Mouse (Mus musculus) bone marrow, adult 2 months (tissue): Measurements from ENCODE around the gene Olfr948. TPM values are rescaled to one million over a fixed set of nuclear protein-coding genes. Genes with fewer than 3 reads are reported as not detected.

Source experiments
- H3K27ac ChIP-seq: fragments of 200-500 bp; 2 replicates; pipeline ENCODE4 v1.5.1; 2012; ENCODE audit warnings: low read depth, mild to moderate bottlenecking, control low read depth, inconsistent platforms, low read length; ENCODE audit not compliant: control insufficient read depth, poor library complexity, insufficient read depth
- H3K4me1 ChIP-seq: fragments of 200-500 bp; 2 replicates; pipeline ENCODE4 v1.6.1; 2011; ENCODE audit warnings: low read length; ENCODE audit not compliant: control insufficient read depth, insufficient read depth
- H3K4me3 ChIP-seq: fragments of 200-500 bp; replicated peaks from 2 replicates; pipeline ENCODE3; 2011; ENCODE audit warnings: mild to moderate bottlenecking, low read depth, low read length, control low read depth; ENCODE audit not compliant: control insufficient read depth
- CTCF ChIP-seq: fragments of 200-500 bp; IDR thresholded peaks from 2 replicates; pipeline ENCODE4 v1.5.1; 2011; ENCODE audit warnings: low read length, control low read depth; ENCODE audit not compliant: control insufficient read depth, insufficient read depth
- POLR2A ChIP-seq: fragments of 200-500 bp; IDR thresholded peaks from 2 replicates; pipeline ENCODE4 v1.6.1; 2011; ENCODE audit warnings: low read depth, mild to moderate bottlenecking, control low read depth, low read length, borderline replicate concordance; ENCODE audit not compliant: control insufficient read depth
- WGBS: fragments of 180-500 bp; shearing (Covaris S2); methylation state at CpG from one replicate; pipeline ENCODE4 v1.1.7; 2018; 5-methylcytosine and 5-hydroxymethylcytosine counted together
- polyA plus RNA-seq: library from polyadenylated mRNA; stranded (reverse); fragments of >200 nt; gene quantifications from 2 replicates; pipeline ENCODE4 v1.2.4, GENCODE M21; 2011; ENCODE audit warnings: low replicate concordance; ENCODE audit not compliant: missing spikeins, insufficient read depth, insufficient read length

The Olfr948 gene
- polyA plus RNA-seq, result not detected in 2 replicates

DNA sequence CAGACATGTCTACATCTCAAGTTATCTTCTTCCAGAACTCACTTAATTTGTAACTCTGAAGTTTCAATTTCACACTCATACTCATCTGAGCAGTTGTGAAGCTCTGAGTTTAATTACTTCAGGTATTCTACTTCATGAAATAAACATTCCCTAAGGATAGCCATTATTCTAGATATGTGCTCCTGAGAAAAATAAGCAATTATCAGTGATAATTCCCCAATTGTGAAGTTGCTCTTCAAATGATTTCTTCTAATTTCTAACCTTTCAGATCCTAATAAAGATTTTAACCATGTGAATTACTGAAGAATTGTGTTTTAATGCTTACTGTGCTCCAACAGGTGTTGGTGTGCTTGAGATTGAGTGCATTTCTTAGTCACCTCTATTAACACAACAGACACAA, at the start of gene Olfr948:
Gene Olfr948 (minus strand): TSS at position 101 of the 400 bp plus-strand sequence.
- no peak within 1 kb of the TSS for H3K27ac ChIP-seq
- H3K4me1 ChIP-seq, result no peaks in the 10 kb centered on the region
- no peak within 1 kb of the TSS for H3K4me3 ChIP-seq
- TF ChIP-seq CTCF (no peak), POLR2A (no peak)

- no peaks in the 10 kb centered on the region for H3K4me1 ChIP-seq
- no peak overlapping the region for H3K27ac ChIP-seq
- 83% methylated on average over 2 of the region's 2 CpGs for WGBS
- H3K4me3 ChIP-seq, result no peak overlapping the region
- no peak for TF ChIP-seq POLR2A
- no peak for TF ChIP-seq CTCF
Observed at GRCm38 (mm10) chr9:39287136-39287535, 38.7 kb downstream of the Olfr948 start.

DNA sequence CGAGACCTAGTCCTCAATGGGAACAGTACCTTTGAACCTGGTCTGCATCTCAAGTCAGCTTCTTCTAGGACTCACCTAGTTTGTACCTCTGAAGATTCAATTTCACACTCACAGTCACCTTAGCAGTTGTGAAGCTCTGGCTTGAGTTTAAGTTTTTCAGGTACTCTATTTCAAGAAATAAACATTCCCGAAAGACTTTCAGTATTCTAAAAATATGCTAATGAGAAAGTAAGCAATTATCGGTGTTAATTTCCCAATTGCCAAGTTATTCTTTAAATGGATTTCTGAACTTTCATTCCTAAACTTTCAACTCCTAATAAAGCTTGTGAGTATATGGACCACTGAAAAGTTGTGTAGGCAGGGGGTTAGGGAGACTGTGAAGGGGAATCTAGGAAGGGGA, 49.1 kb downstream of the Olfr948 start, which contains the start of gene Olfr945:
Gene Olfr945 (minus strand): TSS at position 101 of the 400 bp plus-strand sequence.
- Histone ChIP-seq H3K4me1 (no peaks in the 10 kb centered on the region), H3K27ac (no peak within 1 kb of the TSS), H3K4me3 (no peak within 1 kb of the TSS)
- TF ChIP-seq POLR2A, result no peak
- TF ChIP-seq CTCF, result no peak
- WGBS, result 72% methylated on average over 3 of the region's 3 CpGs

Other genes starting within 250 kb of the Olfr948 start
- gene Olfr938, start 247.2 kb downstream of the Olfr948 start, polyA plus RNA-seq, result not detected in 2 replicates
- not detected in 2 replicates for gene Olfr27, start 197.9 kb downstream of the Olfr948 start, polyA plus RNA-seq
- not detected in 2 replicates for gene Olfr943, start 159.7 kb downstream of the Olfr948 start, polyA plus RNA-seq
- not detected in 2 replicates for gene Olfr944, start 124.1 kb downstream of the Olfr948 start, polyA plus RNA-seq
- not detected in 2 replicates for gene Olfr1537, start 76.1 kb downstream of the Olfr948 start, polyA plus RNA-seq
- not detected in 2 replicates for gene Olfr945, start 49.2 kb downstream of the Olfr948 start, polyA plus RNA-seq
- gene Olfr951, start 61.4 kb upstream of the Olfr948 start, polyA plus RNA-seq, result 0.50 TPM in 1 of 2 replicates, not detected in the other
- gene Olfr952, start 101.1 kb upstream of the Olfr948 start, polyA plus RNA-seq, result not detected in 2 replicates
- not detected in 2 replicates for gene Olfr954, start 130.7 kb upstream of the Olfr948 start, polyA plus RNA-seq
- gene Olfr955, start 145.9 kb upstream of the Olfr948 start, polyA plus RNA-seq, result not detected in 2 replicates
- gene Olfr44, start 167.9 kb upstream of the Olfr948 start, polyA plus RNA-seq, result not detected in 2 replicates
- gene Olfr957, start 189.8 kb upstream of the Olfr948 start, polyA plus RNA-seq, result not detected in 2 replicates
- gene Olfr958, start 228.0 kb upstream of the Olfr948 start, polyA plus RNA-seq, result not detected in 2 replicates
- gene Olfr959, start 249.5 kb upstream of the Olfr948 start, polyA plus RNA-seq, result not detected in 2 replicates